Mouse (Mus musculus): ENCODE results near the gene Olfr653. TPM values are rescaled to one million over a fixed set of nuclear protein-coding genes. Genes with fewer than 3 reads are reported as not detected.
A peak's percentile ranks its signal among the peaks of the same experiment; 100 is the strongest.

Olfr653 gene
- not detected in 2 replicates for polyA plus RNA-seq (2015; fragmentation: Nextera tagmentation; extraction: Ambion mirVana)

DNA sequence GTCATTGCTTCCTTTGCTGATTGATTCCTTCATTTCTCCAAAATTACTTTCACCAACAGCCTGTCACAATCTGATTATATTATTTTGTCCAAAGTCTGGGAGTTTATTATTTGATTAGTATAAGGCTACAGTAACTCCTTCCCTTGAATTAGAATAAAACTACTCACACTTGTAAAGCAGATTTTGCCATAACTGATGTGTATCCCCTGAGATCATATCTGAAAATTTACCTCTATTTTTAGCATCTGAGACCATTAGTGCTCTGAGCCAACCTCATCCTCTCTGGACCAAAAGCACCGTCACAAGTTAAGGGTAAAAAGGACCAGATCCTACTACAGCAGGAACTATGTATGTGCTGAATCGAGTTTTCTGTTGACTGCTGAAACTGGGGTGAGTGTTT lies at the start of gene Olfr653:
Gene Olfr653, plus strand, starts transcription at position 301 of the 400 bp plus-strand sequence.
- 44% methylated on average over 2 of the region's 2 CpGs for WGBS (ENCODE audit: insufficient replicate concordance)
- no peaks in the 10 kb centered on the region for H3K27me3 ChIP-seq
- no peak within 1 kb of the TSS for H3K9ac ChIP-seq
- DNase-seq (no peak), ATAC-seq (ENCODE audit: low read depth) (no peak)
- H3K9me3 ChIP-seq (replicated peaks): no peaks in the 10 kb centered on the region
- H3K4me1 ChIP-seq (replicated peaks): no peaks in the 10 kb centered on the region
- H3K36me3 ChIP-seq: no peaks in the 10 kb centered on the region
- H3K27ac ChIP-seq: no peak within 1 kb of the TSS
- no peak within 1 kb of the TSS for H3K4me3 ChIP-seq (replicated peaks)
- no peak within 1 kb of the TSS for H3K4me2 ChIP-seq

DNA sequence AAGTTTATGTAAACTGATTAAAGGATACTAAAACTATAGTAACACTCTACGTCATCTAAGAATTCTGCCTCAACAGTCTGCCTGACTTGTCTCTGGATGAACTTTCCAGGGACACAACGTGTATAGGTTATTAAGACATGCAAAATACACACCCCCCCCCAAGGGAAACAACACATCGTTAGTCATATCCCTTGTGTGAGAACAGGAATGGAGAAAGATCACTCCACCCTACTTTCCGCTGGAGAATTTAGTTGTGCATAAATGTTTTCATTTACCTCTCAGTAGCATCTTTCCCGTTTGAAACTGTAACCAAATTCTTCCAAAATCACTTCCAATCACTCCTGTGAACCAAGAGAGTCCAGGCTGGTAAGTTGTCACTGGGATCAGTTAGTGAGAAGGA lies 27.3 kb upstream of the Olfr653 start, which contains the start of gene Olfr651:
Gene Olfr651, plus strand, starts transcription at position 301 of the 400 bp plus-strand sequence.
- no peak within 1 kb of the TSS for H3K9ac ChIP-seq
- no peak for ATAC-seq (ENCODE audit: low read depth)
- no peak within 1 kb of the TSS for H3K4me3 ChIP-seq (replicated peaks)
- H3K4me1 ChIP-seq (replicated peaks): no peaks in the 10 kb centered on the region
- WGBS (ENCODE audit: insufficient replicate concordance): 53% methylated on average over 5 of the region's 5 CpGs
- no peaks in the 10 kb centered on the region for H3K27me3 ChIP-seq
- no peak for DNase-seq
- no peaks in the 10 kb centered on the region for H3K9me3 ChIP-seq (replicated peaks)
- no peak within 1 kb of the TSS for H3K27ac ChIP-seq
- no peak within 1 kb of the TSS for H3K4me2 ChIP-seq
- H3K36me3 ChIP-seq: no peaks in the 10 kb centered on the region

DNA sequence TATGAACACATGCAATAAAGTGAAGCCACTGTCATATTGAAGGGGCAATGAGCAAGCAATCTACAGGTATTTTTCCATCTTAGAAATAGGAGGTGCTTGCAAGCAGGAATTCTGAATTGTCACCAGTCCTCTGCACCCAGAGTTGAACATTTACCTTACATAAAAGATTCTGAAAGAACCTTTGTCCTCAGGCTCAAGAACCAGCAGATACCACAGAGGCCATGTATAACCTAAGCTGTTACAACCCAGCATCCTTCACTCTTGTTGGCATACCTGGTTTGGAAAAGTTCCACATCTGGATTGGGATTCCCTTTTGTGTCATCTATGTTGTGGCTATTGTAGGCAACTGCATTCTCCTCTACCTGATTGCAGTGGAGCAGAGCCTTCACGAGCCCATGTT lies 24.4 kb upstream of the Olfr653 start:
- Histone ChIP-seq H3K4me2 (no peak overlapping the region), H3K4me3 (replicated peaks) (no peak overlapping the region), H3K27me3 (no peaks in the 10 kb centered on the region), H3K27ac (no peak overlapping the region), H3K4me1 (replicated peaks) (no peaks in the 10 kb centered on the region), H3K36me3 (no peaks in the 10 kb centered on the region), H3K9ac (no peak overlapping the region), H3K9me3 (replicated peaks) (no peaks in the 10 kb centered on the region)
- no peak for DNase-seq
- ATAC-seq (ENCODE audit: low read depth): no peak
- WGBS (ENCODE audit: insufficient replicate concordance): 55% methylated on average over 1 of the region's 1 CpGs

DNA sequence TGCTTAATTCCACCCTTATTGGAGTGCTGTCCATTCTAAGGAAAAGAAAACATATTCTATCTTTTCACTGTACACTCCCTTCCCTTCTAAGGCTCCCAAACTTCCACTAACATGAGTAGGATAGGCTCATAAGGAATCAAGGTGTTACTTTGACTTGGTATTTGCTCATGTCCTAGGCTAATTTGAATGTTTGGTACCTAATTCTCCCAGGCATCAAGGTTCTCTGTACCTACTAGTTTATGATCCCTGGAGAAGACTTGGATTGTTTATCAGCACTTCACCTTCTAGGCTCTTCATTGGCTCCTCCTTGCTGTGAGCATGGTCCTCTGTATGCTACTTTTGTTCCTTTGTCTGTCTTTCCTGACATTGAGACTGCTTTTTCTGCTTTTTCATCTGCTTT lies 16.5 kb upstream of the Olfr653 start, which contains the start of gene Olfr652:
Gene Olfr652, plus strand, starts transcription at position 301 of the 400 bp plus-strand sequence.
- H3K9me3 ChIP-seq (replicated peaks): no peaks in the 10 kb centered on the region
- no peaks in the 10 kb centered on the region for H3K4me1 ChIP-seq (replicated peaks)
- H3K4me2 ChIP-seq: no peak within 1 kb of the TSS
- no peak within 1 kb of the TSS for H3K27ac ChIP-seq
- no peaks in the 10 kb centered on the region for H3K27me3 ChIP-seq
- H3K4me3 ChIP-seq (replicated peaks): no peak within 1 kb of the TSS
- ATAC-seq (ENCODE audit: low read depth) (no peak), DNase-seq (no peak)
- H3K36me3 ChIP-seq: no peaks in the 10 kb centered on the region
- no peak within 1 kb of the TSS for H3K9ac ChIP-seq

DNA sequence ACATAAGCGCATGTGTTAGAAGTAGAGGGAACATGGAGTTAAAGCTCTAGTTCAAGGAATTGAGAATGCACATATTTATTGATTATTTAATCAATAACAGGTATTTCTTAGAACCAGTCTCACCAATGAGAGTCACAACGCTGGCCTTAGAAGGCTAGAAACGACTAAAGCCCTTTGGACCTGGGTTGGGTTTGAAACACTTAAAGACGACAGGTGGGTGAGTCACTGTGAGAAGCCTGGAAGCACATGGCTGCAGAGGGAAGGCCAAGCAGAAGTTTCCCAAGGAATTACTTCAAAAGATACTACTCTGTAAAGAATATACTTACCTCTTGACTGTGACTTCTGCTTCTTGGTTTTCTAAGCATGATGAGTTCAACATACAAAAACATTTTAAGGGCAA lies 3.7 kb downstream of the Olfr653 start:
- 77% methylated on average over 4 of the region's 4 CpGs for WGBS (ENCODE audit: insufficient replicate concordance)
- DNase-seq (no peak), ATAC-seq (ENCODE audit: low read depth) (no peak)
- Histone ChIP-seq H3K4me3 (replicated peaks) (no peak overlapping the region), H3K9me3 (replicated peaks) (no peaks in the 10 kb centered on the region), H3K4me2 (no peak overlapping the region), H3K36me3 (no peaks in the 10 kb centered on the region), H3K27me3 (no peaks in the 10 kb centered on the region), H3K4me1 (replicated peaks) (no peaks in the 10 kb centered on the region), H3K27ac (no peak overlapping the region), H3K9ac (no peak overlapping the region)

DNA sequence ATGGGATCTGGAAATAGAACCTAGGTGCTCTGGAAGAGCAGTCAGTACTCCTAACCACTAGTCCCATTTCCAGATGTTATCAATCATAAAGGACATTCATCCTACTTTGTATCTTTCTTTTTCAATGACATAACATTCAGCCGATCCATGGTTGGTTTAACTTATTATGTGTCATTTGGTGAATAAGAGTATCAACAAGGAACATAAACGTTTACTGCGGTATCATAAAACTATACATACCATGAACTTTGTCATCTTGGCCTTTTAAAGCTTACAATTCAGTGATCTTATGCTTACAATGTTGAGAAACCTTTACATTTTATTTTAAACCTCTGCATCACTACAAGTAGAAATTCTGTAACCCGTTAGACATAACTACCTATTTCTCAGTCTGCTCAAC lies 4.3 kb downstream of the Olfr653 start:
- no peaks in the 10 kb centered on the region for H3K4me1 ChIP-seq (replicated peaks)
- H3K4me2 ChIP-seq: no peak overlapping the region
- H3K27ac ChIP-seq: no peak overlapping the region
- no peaks in the 10 kb centered on the region for H3K9me3 ChIP-seq (replicated peaks)
- H3K36me3 ChIP-seq: no peaks in the 10 kb centered on the region
- DNase-seq (no peak), ATAC-seq (ENCODE audit: low read depth) (no peak)
- no peak overlapping the region for H3K9ac ChIP-seq
- no peaks in the 10 kb centered on the region for H3K27me3 ChIP-seq
- no peak overlapping the region for H3K4me3 ChIP-seq (replicated peaks)
- 63% methylated on average over 4 of the region's 4 CpGs for WGBS (ENCODE audit: insufficient replicate concordance)

DNA sequence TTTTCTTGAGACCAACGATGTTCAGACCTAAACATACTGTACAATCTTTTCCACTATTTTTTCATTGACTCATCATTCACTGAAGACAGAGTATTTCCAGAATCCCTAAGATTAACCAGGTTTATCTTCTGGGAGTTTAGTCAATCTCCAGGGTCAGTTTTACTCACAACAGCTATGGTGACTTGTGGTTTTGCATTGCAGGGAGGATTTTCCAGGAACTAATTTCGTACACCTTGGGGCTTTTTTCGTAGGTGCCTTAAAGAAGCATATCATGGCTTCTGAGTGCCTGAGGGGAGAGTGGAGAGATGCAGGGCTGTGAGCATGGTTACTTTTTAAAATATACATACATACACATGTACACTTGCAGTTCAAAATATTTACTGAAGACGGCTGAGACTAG lies 9.6 kb downstream of the Olfr653 start, which contains the start of gene Olfr654:
Gene Olfr654, plus strand, starts transcription at position 301 of the 400 bp plus-strand sequence.
- 65% methylated on average over 4 of the region's 4 CpGs for WGBS (ENCODE audit: insufficient replicate concordance)
- Histone ChIP-seq H3K4me1 (replicated peaks) (no peaks in the 10 kb centered on the region), H3K9ac (no peak within 1 kb of the TSS), H3K4me3 (replicated peaks) (no peak within 1 kb of the TSS), H3K36me3 (no peaks in the 10 kb centered on the region), H3K9me3 (replicated peaks) (no peaks in the 10 kb centered on the region), H3K4me2 (no peak within 1 kb of the TSS), H3K27me3 (no peaks in the 10 kb centered on the region), H3K27ac (no peak within 1 kb of the TSS)
- DNase-seq: no peak
- ATAC-seq (ENCODE audit: low read depth): no peak

DNA sequence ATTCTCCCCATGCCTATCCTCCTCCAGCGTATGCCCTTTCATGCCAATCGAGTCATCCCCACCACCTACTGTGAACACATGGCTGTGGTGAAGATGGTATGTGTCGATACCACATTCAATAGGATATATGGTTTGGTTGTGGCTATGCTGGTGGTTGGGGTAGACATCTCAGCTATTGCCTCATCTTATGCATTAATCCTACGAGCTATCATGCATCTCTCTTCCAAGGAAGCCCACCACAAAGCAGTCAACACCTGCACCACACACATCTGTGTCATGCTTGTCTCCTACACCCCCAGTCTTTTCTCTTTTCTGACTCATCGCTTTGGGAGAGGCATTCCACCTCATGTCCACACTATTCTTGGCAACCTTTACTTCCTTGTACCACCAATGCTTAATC lies 11.2 kb downstream of the Olfr653 start:
- H3K9me3 ChIP-seq (replicated peaks): no peaks in the 10 kb centered on the region
- H3K4me3 ChIP-seq (replicated peaks): no peak overlapping the region
- WGBS (ENCODE audit: insufficient replicate concordance): 61% methylated on average over 5 of the region's 5 CpGs
- H3K27ac ChIP-seq: no peak overlapping the region
- ATAC-seq (ENCODE audit: low read depth) (no peak), DNase-seq (no peak)
- no peak overlapping the region for H3K9ac ChIP-seq
- no peaks in the 10 kb centered on the region for H3K27me3 ChIP-seq
- H3K4me1 ChIP-seq (replicated peaks): no peaks in the 10 kb centered on the region
- no peaks in the 10 kb centered on the region for H3K36me3 ChIP-seq
- H3K4me2 ChIP-seq: no peak overlapping the region

DNA sequence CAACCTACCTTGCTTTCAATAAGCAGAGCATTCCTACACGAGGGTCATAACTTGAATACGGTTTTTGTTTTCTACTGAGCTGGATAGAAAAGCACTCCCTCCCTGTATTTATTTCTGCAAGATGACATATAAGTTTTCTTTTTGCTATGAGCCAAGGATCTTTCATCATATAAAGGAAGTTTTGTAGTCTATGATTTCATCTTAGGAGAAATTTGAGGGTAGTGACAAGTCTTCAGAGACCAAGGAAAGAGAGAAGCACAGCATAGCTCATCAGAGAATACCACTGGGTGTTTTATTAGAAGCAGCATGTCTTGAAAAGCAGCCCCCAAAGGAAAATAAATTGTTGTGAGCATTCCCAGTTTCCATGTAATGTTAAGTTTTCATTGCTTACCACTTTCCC lies 24.6 kb downstream of the Olfr653 start, which contains the start of gene Olfr655:
Gene Olfr655, minus strand, starts transcription at position 101 of the 400 bp plus-strand sequence.
- Histone ChIP-seq H3K27me3 (no peaks in the 10 kb centered on the region), H3K36me3 (no peaks in the 10 kb centered on the region), H3K4me1 (replicated peaks) (no peaks in the 10 kb centered on the region), H3K4me3 (replicated peaks) (no peak within 1 kb of the TSS), H3K9me3 (replicated peaks) (no peaks in the 10 kb centered on the region), H3K4me2 (no peak within 1 kb of the TSS), H3K9ac (no peak within 1 kb of the TSS), H3K27ac (no peak within 1 kb of the TSS)
- WGBS (ENCODE audit: insufficient replicate concordance): 62% methylated on average over 2 of the region's 2 CpGs
- ATAC-seq (ENCODE audit: low read depth): no peak
- no peak for DNase-seq

DNA sequence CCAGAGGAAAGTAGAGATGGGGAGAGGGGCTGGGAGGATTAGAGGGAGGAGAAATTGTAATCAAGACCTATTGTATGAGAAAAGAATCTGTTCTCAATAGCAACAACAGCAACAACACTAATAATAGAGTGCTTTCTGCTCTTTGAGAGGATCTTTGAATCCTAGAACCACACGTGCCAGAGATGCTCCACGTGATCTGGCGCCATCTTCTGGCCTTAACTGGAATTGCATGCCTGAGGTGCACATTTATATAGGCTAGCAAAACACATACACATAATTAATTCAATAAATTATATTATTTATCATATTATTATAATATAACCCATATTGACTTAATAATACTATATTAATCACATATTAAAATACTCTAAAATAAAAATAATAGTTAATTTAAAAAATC lies 26.1 kb downstream of the Olfr653 start:
- Histone ChIP-seq H3K9me3 (replicated peaks) (no peaks in the 10 kb centered on the region), H3K4me1 (replicated peaks) (no peaks in the 10 kb centered on the region), H3K36me3 (no peaks in the 10 kb centered on the region), H3K27ac (no peak overlapping the region), H3K4me2 (no peak overlapping the region), H3K27me3 (no peaks in the 10 kb centered on the region), H3K9ac (no peak overlapping the region), H3K4me3 (replicated peaks) (no peak overlapping the region)
- 6% methylated on average over 3 of the region's 3 CpGs for WGBS (ENCODE audit: insufficient replicate concordance)
- ATAC-seq (ENCODE audit: low read depth): no peak
- DNase-seq: peak; percentile 3

DNA sequence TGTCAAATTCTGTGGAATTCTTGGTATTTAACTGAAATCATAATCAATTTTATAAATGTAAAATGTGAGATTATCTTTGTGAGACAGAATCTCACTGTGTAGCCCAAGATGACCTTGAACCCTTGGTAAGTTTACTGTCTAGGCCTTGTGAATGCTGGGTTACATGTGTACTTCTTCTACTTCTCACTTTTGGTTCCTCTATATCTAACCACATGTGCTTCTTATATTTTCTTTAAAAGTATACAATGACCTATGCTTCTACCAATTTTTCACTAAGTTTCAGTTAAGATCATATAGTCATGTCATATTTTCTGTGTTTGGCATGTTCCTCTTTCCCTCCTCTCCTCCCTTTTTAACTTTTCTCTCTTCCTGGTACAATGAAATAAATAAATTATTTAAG lies 27.6 kb downstream of the Olfr653 start:
- Histone ChIP-seq H3K27ac (no peak overlapping the region), H3K9me3 (replicated peaks) (no peaks in the 10 kb centered on the region), H3K9ac (no peak overlapping the region), H3K4me2 (no peak overlapping the region), H3K4me3 (replicated peaks) (no peak overlapping the region), H3K36me3 (no peaks in the 10 kb centered on the region), H3K27me3 (no peaks in the 10 kb centered on the region), H3K4me1 (replicated peaks) (no peaks in the 10 kb centered on the region)
- ATAC-seq (ENCODE audit: low read depth) (no peak), DNase-seq (no peak)

DNA sequence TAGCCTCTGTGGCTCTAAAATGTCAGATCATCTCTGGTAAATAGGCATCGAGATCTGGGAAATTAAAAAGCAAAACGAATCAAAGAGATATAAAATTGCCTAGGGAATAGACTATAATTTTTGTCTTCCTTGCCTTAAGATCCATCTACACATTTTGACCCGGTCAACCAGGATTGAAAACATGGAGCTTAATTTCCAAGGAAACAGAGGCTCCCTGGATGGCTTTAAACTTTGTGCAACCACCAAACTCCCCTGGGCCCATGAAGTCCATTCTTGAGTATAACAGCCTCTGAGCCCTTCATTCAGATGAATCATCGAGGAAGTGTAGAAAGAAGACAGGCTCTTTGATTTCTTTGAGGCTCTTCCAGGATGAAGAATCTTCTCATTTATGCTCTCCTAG lies 36.5 kb downstream of the Olfr653 start, which contains the start of gene Olfr656:
Gene Olfr656, plus strand, starts transcription at position 301 of the 400 bp plus-strand sequence.
- DNase-seq (no peak), ATAC-seq (ENCODE audit: low read depth) (no peak)
- Histone ChIP-seq H3K4me2 (no peak within 1 kb of the TSS), H3K36me3 (no peaks in the 10 kb centered on the region), H3K4me1 (replicated peaks) (no peaks in the 10 kb centered on the region), H3K9me3 (replicated peaks) (no peaks in the 10 kb centered on the region), H3K27me3 (no peaks in the 10 kb centered on the region), H3K4me3 (replicated peaks) (no peak within 1 kb of the TSS), H3K27ac (no peak within 1 kb of the TSS), H3K9ac (no peak within 1 kb of the TSS)
- WGBS (ENCODE audit: insufficient replicate concordance): 52% methylated on average over 4 of the region's 4 CpGs

Measured in liver, embryonic 13.5 days (tissue).